Mouse (Mus musculus) myocyte (in vitro differentiated cells): ENCODE results near the gene Rab25. TPM values are rescaled to one million over a fixed set of nuclear protein-coding genes. Genes with fewer than 3 reads are reported as not detected.

Source experiments
- H3K27me3 ChIP-seq: one replicate; pipeline ENCODE4 v1.6.1; 2011; ENCODE audit not compliant: control insufficient read depth, insufficient read depth, insufficient read length
- H3K36me3 ChIP-seq: one replicate; pipeline ENCODE4 v1.6.1; 2011; ENCODE audit not compliant: control insufficient read depth, insufficient read depth
- H3K4me2 ChIP-seq: one replicate; pipeline ENCODE4 v1.6.1; 2011; ENCODE audit warnings: low read depth, control low read depth
- H3K4me3 ChIP-seq: one replicate; pipeline ENCODE4 v1.5.1; 2011; ENCODE audit warnings: mild to moderate bottlenecking, control low read depth, moderate library complexity
- H3K79me2 ChIP-seq: one replicate; pipeline ENCODE4 v1.6.1; 2011; ENCODE audit not compliant: control insufficient read depth, insufficient read depth
- H3ac ChIP-seq: one replicate; pipeline ENCODE4 v1.6.1; 2011; ENCODE audit not compliant: control insufficient read depth, insufficient read length
- CEBPB ChIP-seq: IDR thresholded peaks from 2 replicates; pipeline ENCODE4 v1.6.1; 2011; ENCODE audit warnings: mild to moderate bottlenecking, moderate library complexity; ENCODE audit not compliant: poor library complexity, insufficient read depth, severe bottlenecking
- E2F4 ChIP-seq: IDR thresholded peaks from one replicate; pipeline ENCODE4 v1.6.1; 2011; ENCODE audit warnings: mild to moderate bottlenecking, control low read depth, moderate library complexity; ENCODE audit not compliant: insufficient read depth
- MAX ChIP-seq: IDR thresholded peaks from one replicate; pipeline ENCODE4 v1.6.1; 2011; ENCODE audit warnings: low read depth, mild to moderate bottlenecking, control low read depth
- MYOD1 ChIP-seq, 3 experiments: IDR thresholded peaks; one replicate each; pipeline ENCODE4 v1.6.1; 2011; ENCODE audit warnings: control low read depth in 2 of 3, low read depth in 2 of 3, mild to moderate bottlenecking in 2 of 3, moderate library complexity in 1 of 3; ENCODE audit not compliant: insufficient read length in 2 of 3, control insufficient read depth in 1 of 3
- MYOG ChIP-seq, 3 experiments: IDR thresholded peaks; one replicate each; pipeline ENCODE4 v1.6.1; 2011; ENCODE audit warnings: control low read depth in 2 of 3, low read depth in 2 of 3, mild to moderate bottlenecking in 2 of 3; ENCODE audit not compliant: insufficient read length in 2 of 3, control insufficient read depth in 1 of 3, insufficient read depth in 1 of 3
- POLR2A ChIP-seq: IDR thresholded peaks from one replicate; pipeline ENCODE4 v1.6.1; 2011; ENCODE audit warnings: low read depth, mild to moderate bottlenecking, control low read depth, moderate library complexity; ENCODE audit not compliant: insufficient read length
- POLR2AphosphoS2 ChIP-seq: IDR thresholded peaks from one replicate; pipeline ENCODE4 v1.6.1; 2011; ENCODE audit warnings: low read depth, control low read depth; ENCODE audit not compliant: insufficient read length
- REST ChIP-seq: IDR thresholded peaks from one replicate; pipeline ENCODE4 v1.6.1; 2011; ENCODE audit warnings: mild to moderate bottlenecking, control low read depth, moderate library complexity; ENCODE audit not compliant: insufficient read depth, insufficient read length
- SRF ChIP-seq: IDR thresholded peaks from one replicate; pipeline ENCODE4 v1.6.1; 2011; ENCODE audit warnings: low read depth; ENCODE audit not compliant: control insufficient read depth, insufficient read length
- TCF12 ChIP-seq: IDR thresholded peaks from one replicate; pipeline ENCODE4 v1.6.1; 2011; ENCODE audit warnings: mild to moderate bottlenecking, control low read depth; ENCODE audit not compliant: poor library complexity, insufficient read depth, severe bottlenecking
- TCF3 ChIP-seq: IDR thresholded peaks from one replicate; pipeline ENCODE4 v1.6.1; 2011; ENCODE audit warnings: low read depth, control low read depth; ENCODE audit not compliant: insufficient read length
- USF1 ChIP-seq: IDR thresholded peaks from one replicate; pipeline ENCODE4 v1.6.1; 2011; ENCODE audit warnings: low read depth, mild to moderate bottlenecking, control low read depth, moderate library complexity
- polyA plus RNA-seq: library from polyadenylated mRNA; unstranded; fragments of >200 nt; fragmentation: generic; extraction: Trizol; gene quantifications from one replicate; pipeline ENCODE4 v1.2.1, GENCODE M21; 2012; ENCODE audit warnings: missing spikeins

Rab25 gene
- polyA plus RNA-seq, 1 experiment = 0.13 TPM

GRCm38 (mm10) chr3:88539397-88539796, 8.7 kb downstream of the Rab25 start:
- no peak overlapping the region for H3ac ChIP-seq
- no peak overlapping the region for H3K4me2 ChIP-seq
- peaks cover 11% of the 10 kb centered on the region for H3K79me2 ChIP-seq
- TF ChIP-seq MAX (no peak), MYOD1 (IDR thresholded peaks at IDR 0.05; ENCODE audit: control insufficient read depth in 1 of 3, insufficient read length in 2 of 3, low read depth in 2 of 3) (no peak), TCF12 (no peak), POLR2AphosphoS2 (no peak), CEBPB (no peak), E2F4 (no peak), REST (no peak), POLR2A (no peak), USF1 (no peak), SRF (no peak), MYOG (IDR thresholded peaks at IDR 0.05; ENCODE audit: control insufficient read depth in 1 of 3, insufficient read depth in 1 of 3, insufficient read length in 2 of 3, low read depth in 2 of 3) (no peak), TCF3 (no peak)
- H3K27me3 ChIP-seq = no peaks in the 10 kb centered on the region
- H3K4me3 ChIP-seq = no peak overlapping the region
- H3K36me3 ChIP-seq = no peaks in the 10 kb centered on the region

GRCm38 (mm10) chr3:88538271-88539145, 9.6 kb downstream of the Rab25 start:
- H3ac ChIP-seq = no peak overlapping the region
- H3K4me2 ChIP-seq = no peak overlapping the region
- no peak for TF ChIP-seq TCF3
- TF ChIP-seq REST = no peak
- no peak for TF ChIP-seq MAX
- no peak for TF ChIP-seq TCF12
- TF ChIP-seq POLR2A = no peak
- no peak for TF ChIP-seq POLR2AphosphoS2
- no peak for TF ChIP-seq SRF
- no peak for TF ChIP-seq CEBPB
- no peak for TF ChIP-seq MYOG (IDR thresholded peaks at IDR 0.05; ENCODE audit: control insufficient read depth in 1 of 3, insufficient read depth in 1 of 3, insufficient read length in 2 of 3, low read depth in 2 of 3)
- no peak for TF ChIP-seq E2F4
- TF ChIP-seq USF1 = no peak
- no peak for TF ChIP-seq MYOD1 (IDR thresholded peaks at IDR 0.05; ENCODE audit: control insufficient read depth in 1 of 3, insufficient read length in 2 of 3, low read depth in 2 of 3)
- H3K4me3 ChIP-seq = no peak overlapping the region
- H3K27me3 ChIP-seq = no peaks in the 10 kb centered on the region
- peaks cover 13% of the 10 kb centered on the region for H3K79me2 ChIP-seq
- H3K36me3 ChIP-seq = no peaks in the 10 kb centered on the region

- no peak overlapping the region for H3K4me3 ChIP-seq
- H3K36me3 ChIP-seq = no peaks in the 10 kb centered on the region
- no peak overlapping the region for H3ac ChIP-seq
- H3K4me2 ChIP-seq = no peak overlapping the region
- H3K27me3 ChIP-seq = no peaks in the 10 kb centered on the region
- TF ChIP-seq SRF = no peak
- TF ChIP-seq TCF12 = no peak
- TF ChIP-seq USF1 = no peak
- TF ChIP-seq TCF3 = no peak
- no peak for TF ChIP-seq MYOD1 (IDR thresholded peaks at IDR 0.05; ENCODE audit: control insufficient read depth in 1 of 3, insufficient read length in 2 of 3, low read depth in 2 of 3)
- TF ChIP-seq POLR2AphosphoS2 = no peak
- TF ChIP-seq POLR2A = no peak
- no peak for TF ChIP-seq E2F4
- no peak for TF ChIP-seq REST
- TF ChIP-seq MAX = no peak
- TF ChIP-seq MYOG (IDR thresholded peaks at IDR 0.05; ENCODE audit: control insufficient read depth in 1 of 3, insufficient read depth in 1 of 3, insufficient read length in 2 of 3, low read depth in 2 of 3) = no peak
- no peak for TF ChIP-seq CEBPB
- peaks cover 26% of the 10 kb centered on the region for H3K79me2 ChIP-seq
These were observed 11.0 kb downstream of the Rab25 start for GRCm38 (mm10) chr3:88537146-88537545.

- no peak overlapping the region for H3ac ChIP-seq
- H3K36me3 ChIP-seq = no peaks in the 10 kb centered on the region
- no peak overlapping the region for H3K4me2 ChIP-seq
- no peak overlapping the region for H3K4me3 ChIP-seq
- H3K27me3 ChIP-seq = no peaks in the 10 kb centered on the region
- peaks cover 30% of the 10 kb centered on the region for H3K79me2 ChIP-seq
- no peak for TF ChIP-seq SRF
- no peak for TF ChIP-seq MYOG (IDR thresholded peaks at IDR 0.05; ENCODE audit: control insufficient read depth in 1 of 3, insufficient read depth in 1 of 3, insufficient read length in 2 of 3, low read depth in 2 of 3)
- no peak for TF ChIP-seq POLR2AphosphoS2
- no peak for TF ChIP-seq USF1
- no peak for TF ChIP-seq E2F4
- no peak for TF ChIP-seq TCF12
- TF ChIP-seq MYOD1 (IDR thresholded peaks at IDR 0.05; ENCODE audit: control insufficient read depth in 1 of 3, insufficient read length in 2 of 3, low read depth in 2 of 3) = no peak
- TF ChIP-seq MAX = no peak
- no peak for TF ChIP-seq TCF3
- TF ChIP-seq REST = no peak
- TF ChIP-seq POLR2A = no peak
- no peak for TF ChIP-seq CEBPB
These were observed 11.8 kb downstream of the Rab25 start for GRCm38 (mm10) chr3:88536103-88536930.
